Mouse (Mus musculus) heart, postnatal 14 days (tissue): ENCODE measurements around the gene Zfp819. TPM values are rescaled to one million over a fixed set of nuclear protein-coding genes. Genes with fewer than 3 reads are reported as not detected.

Source experiments
- DNase-seq, 2 experiments: peaks; one replicate each; pipeline ENCODE4 v3.0.0; 2021 to 2022
- intact Hi-C: fragments of 180-260 bp; cut with DNase I; formaldehyde crosslinking; loops from one replicate; pipeline ENCODE4 v1.15.1; 2025
- long read RNA-seq, 2 experiments: library from polyadenylated mRNA; stranded (forward); transcript quantifications; one replicate each; pipeline ENCODE4 v2.0.0; 2021
- total RNA-seq, 2 experiments: library from RNA; stranded (reverse); gene quantifications; 2 replicates each; pipeline ENCODE4 v1.2.3; 2021

Gene Zfp819
- not detected for total RNA-seq
- long read RNA-seq, experiment 1, result 0 reads
- long read RNA-seq, experiment 2, result 0 reads

GRCm38 (mm10) chr7:43606896-43607742 is at the start of gene Zfp819:
Gene Zfp819, plus strand, starts transcription at chr7:43607169.
- peak; percentile 15 to 59 for DNase-seq
- intact Hi-C loops, result no loop called here

GRCm38 (mm10) chr7:43562006-43562633 is 44.8 kb upstream of the Zfp819 start, which contains the start of gene Zfp658:
Gene Zfp658, plus strand, starts transcription at chr7:43562256.
- intact Hi-C loops, result loop anchor here (5.0 kb wide), 1 partner anchor 140 kb away; no protein-coding TSS in a partner anchor
- DNase-seq, result peak; percentile 83 to 84

- intact Hi-C loops, result loop anchor here (5.0 kb wide), 1 partner anchor 140 kb away; no protein-coding TSS in a partner anchor
- no peak for DNase-seq
Observed at GRCm38 (mm10) chr7:43562651-43563070, 44.3 kb upstream of the Zfp819 start.

GRCm38 (mm10) chr7:43563300-43563699 is 43.7 kb upstream of the Zfp819 start:
- intact Hi-C loops, result loop anchor here (5.0 kb wide), 1 partner anchor 141 kb away; no protein-coding TSS in a partner anchor
- DNase-seq, result no peak

GRCm38 (mm10) chr7:43571216-43571615 is 35.8 kb upstream of the Zfp819 start:
- no peak for DNase-seq
- intact Hi-C loops, result no loop called here

- DNase-seq, result peak; percentile 87 to 90
- intact Hi-C loops, result loop anchor here (5.0 to 10.0 kb wide), 2 partner anchors 93 to 265 kb away; partner anchors contain the start of genes Ctu1 and Zfp715
Observed at GRCm38 (mm10) chr7:43579440-43580171, 27.4 kb upstream of the Zfp819 start, which contains the start of gene Zfp719. Gene Zfp719, plus strand, starts transcription at chr7:43579610.

- peak in 1 of 2 experiments; percentile 3 for DNase-seq
- intact Hi-C loops, result loop anchor here (10.0 kb wide), 1 partner anchor 266 kb away; the partner anchor contains the start of gene Zfp715
Observed at GRCm38 (mm10) chr7:43580526-43580925, 26.4 kb upstream of the Zfp819 start.

- intact Hi-C loops, result loop anchor here (10.0 kb wide), 1 partner anchor 270 kb away; the partner anchor contains the start of gene Zfp715
- no peak for DNase-seq
Observed at GRCm38 (mm10) chr7:43584790-43585189, 22.2 kb upstream of the Zfp819 start.

- intact Hi-C loops, result no loop called here
- DNase-seq, result no peak
Observed at GRCm38 (mm10) chr7:43601884-43602283, 5.1 kb upstream of the Zfp819 start.

GRCm38 (mm10) chr7:43607743-43608287 is 846 bp downstream of the Zfp819 start:
- intact Hi-C loops, result no loop called here
- no peak for DNase-seq

- no peak for DNase-seq
- intact Hi-C loops, result no loop called here
Observed at GRCm38 (mm10) chr7:43608316-43608824, 1.4 kb downstream of the Zfp819 start.

- no peak for DNase-seq
- intact Hi-C loops, result no loop called here
Observed at GRCm38 (mm10) chr7:43613816-43614551, 7.0 kb downstream of the Zfp819 start.

GRCm38 (mm10) chr7:43622927-43623326 is 16.0 kb downstream of the Zfp819 start:
- intact Hi-C loops, result no loop called here
- no peak for DNase-seq

GRCm38 (mm10) chr7:43623819-43624218 is 16.9 kb downstream of the Zfp819 start:
- intact Hi-C loops, result no loop called here
- DNase-seq, result no peak

- DNase-seq, result no peak
- intact Hi-C loops, result no loop called here
Observed at GRCm38 (mm10) chr7:43625065-43625464, 18.1 kb downstream of the Zfp819 start.

- intact Hi-C loops, result no loop called here
- DNase-seq, result no peak
Observed at GRCm38 (mm10) chr7:43625794-43626422, 18.9 kb downstream of the Zfp819 start.

GRCm38 (mm10) chr7:43633940-43634339 is 27.0 kb downstream of the Zfp819 start:
- DNase-seq, result no peak
- intact Hi-C loops, result no loop called here

GRCm38 (mm10) chr7:43634500-43634899 is 27.5 kb downstream of the Zfp819 start, which contains the start of gene Ceacam18:
Gene Ceacam18, plus strand, starts transcription at chr7:43634707.
- intact Hi-C loops, result no loop called here

GRCm38 (mm10) chr7:43636194-43636593 is 29.2 kb downstream of the Zfp819 start:
- intact Hi-C loops, result no loop called here
- DNase-seq, result no peak

More at GRCm38 (mm10) chr7:43634500-43634899, 27.5 kb downstream of the Zfp819 start, which contains the start of gene Ceacam18:
- no peak for DNase-seq
